Mouse (Mus musculus) heart, postnatal 10 days (tissue): ENCODE results near the gene 4930442H23Rik. TPM values are rescaled to one million over a fixed set of nuclear protein-coding genes. Genes with fewer than 3 reads are reported as not detected.
"Not testable (repeated sequence)": the region's sequence is repeated elsewhere in the genome, so short reads cannot be mapped to it uniquely, and the experiment has no call there.

Experiments
- DNase-seq, 2 experiments: peaks; one replicate each; pipeline ENCODE4 v3.0.0; 2021
- intact Hi-C: fragments of 180-260 bp; cut with DNase I; formaldehyde crosslinking; loops from one replicate; pipeline ENCODE4 v1.15.1; 2025
- total RNA-seq, 2 experiments: library from RNA; stranded (reverse); gene quantifications; 2 replicates each; pipeline ENCODE4 v1.2.3; 2021

Gene 4930442H23Rik
- total RNA-seq, 2 experiments from 2014 or later, result not detected

DNA sequence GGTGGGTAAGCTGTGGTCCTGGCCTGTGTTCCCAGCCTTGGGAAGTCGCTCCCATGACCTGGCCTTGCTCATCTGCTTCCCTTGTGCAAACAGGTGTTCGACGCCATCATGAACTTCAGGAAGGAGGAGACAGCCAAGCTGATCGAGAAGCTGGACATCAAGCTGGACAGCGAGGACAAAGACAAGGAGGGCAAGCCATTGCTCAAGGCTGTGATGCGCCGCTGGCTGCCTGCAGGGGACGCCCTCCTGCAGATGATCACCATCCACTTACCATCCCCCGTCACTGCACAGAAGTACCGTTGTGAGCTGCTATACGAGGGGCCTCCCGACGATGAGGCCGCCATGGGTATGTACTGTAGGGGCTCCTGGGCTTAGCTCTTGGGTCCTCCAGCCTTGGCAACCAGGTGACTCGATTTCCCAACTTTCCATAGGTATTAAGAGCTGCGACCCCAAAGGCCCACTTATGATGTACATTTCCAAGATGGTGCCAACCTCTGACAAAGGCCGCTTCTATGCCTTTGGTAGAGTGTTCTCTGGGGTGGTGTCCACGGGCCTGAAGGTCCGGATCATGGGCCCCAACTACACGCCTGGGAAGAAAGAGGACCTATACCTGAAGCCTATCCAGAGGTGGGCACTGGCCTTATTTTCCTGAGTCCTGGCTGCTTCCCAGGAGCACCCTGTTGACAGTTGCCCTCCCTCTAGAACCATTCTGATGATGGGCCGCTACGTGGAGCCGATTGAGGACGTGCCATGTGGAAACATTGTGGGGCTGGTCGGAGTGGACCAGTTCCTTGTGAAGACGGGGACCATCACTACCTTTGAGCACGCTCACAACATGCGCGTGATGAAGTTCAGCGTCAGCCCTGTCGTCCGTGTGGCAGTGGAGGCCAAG lies 4.0 kb downstream of the 4930442H23Rik start:
- no peak for DNase-seq
- intact Hi-C loops, result loop anchor here (5.0 kb wide), 3 partner anchors 42 to 382 kb away; partner anchors contain the start of genes Plekhj1, Sf3a2 and Zbtb7a

DNA sequence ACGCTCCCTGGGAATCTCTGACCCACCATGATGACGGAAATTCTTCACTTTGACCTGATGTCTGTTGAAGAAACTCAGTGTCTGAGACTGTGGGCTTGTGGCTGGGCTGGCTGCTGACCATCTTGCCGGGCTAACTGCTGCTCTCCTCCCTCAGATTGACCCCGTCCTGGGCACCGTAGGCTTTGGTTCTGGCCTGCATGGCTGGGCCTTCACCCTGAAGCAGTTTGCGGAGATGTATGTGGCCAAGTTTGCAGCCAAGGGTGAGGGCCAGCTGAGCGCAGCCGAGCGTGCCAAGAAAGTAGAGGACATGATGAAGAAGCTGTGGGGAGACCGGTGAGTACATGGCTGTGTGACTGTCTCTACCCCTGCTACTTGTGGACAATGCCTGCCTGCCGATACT lies 4.7 kb downstream of the 4930442H23Rik start:
- intact Hi-C loops, result loop anchor here (5.0 kb wide), 3 partner anchors 42 to 382 kb away; partner anchors contain the start of genes Plekhj1, Sf3a2 and Zbtb7a
- no peak for DNase-seq

DNA sequence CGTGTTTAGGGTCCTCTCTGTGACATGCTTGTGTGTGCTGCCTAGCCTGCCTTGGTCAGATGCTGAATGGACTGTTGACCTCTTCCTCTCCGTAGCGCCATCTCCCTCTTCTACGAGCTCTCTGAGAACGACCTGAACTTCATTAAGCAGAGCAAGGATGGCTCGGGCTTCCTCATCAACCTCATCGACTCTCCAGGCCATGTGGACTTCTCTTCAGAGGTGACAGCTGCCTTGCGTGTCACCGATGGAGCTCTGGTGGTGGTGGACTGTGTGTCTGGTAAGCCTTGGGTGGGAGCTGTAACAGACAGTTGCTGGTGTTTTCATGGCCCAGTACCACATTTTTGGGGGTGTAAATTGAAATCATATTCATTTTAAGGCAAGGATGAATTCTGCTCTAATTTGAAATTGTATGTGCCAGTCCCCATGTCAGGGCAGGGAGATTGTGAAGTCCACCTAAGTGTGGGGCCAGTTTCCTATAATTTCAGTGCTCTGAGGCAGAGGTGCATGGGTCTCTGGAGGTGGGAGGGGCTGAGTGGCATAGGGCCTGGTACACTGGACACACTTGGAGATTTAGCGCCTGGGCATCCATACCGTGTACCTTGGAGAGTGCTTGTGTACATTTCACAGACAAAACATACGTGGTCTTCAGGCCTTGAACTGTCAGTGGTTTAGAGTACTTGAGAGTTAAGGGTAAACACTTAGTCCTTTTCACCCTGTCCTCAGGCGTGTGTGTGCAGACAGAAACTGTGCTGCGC lies 5.5 kb downstream of the 4930442H23Rik start:
- intact Hi-C loops, result loop anchor here (5.0 kb wide), 3 partner anchors 41 to 381 kb away; partner anchors contain the start of genes Plekhj1, Sf3a2 and Zbtb7a
- DNase-seq, result peak; percentile 22 to 24

DNA sequence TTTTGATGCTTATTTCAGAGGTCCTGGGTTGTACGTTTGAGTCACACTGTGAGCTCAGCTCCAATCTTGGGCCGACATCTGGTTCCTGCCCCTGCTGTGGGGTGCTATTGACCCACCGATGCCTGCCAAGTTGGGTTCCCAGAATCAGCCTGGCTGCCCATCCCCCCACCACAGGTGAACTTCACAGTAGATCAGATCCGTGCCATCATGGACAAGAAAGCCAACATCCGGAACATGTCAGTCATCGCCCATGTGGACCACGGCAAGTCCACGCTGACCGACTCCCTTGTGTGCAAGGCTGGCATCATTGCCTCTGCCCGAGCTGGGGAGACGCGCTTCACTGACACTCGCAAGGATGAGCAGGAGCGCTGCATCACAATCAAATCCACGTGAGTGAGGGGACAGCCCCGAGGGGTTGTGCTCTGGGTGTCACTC lies 6.1 kb downstream of the 4930442H23Rik start:
- peak; percentile 55 to 58 for DNase-seq
- intact Hi-C loops, result loop anchor here (5.0 kb wide), 3 partner anchors 40 to 380 kb away; partner anchors contain the start of genes Plekhj1, Sf3a2 and Zbtb7a

DNA sequence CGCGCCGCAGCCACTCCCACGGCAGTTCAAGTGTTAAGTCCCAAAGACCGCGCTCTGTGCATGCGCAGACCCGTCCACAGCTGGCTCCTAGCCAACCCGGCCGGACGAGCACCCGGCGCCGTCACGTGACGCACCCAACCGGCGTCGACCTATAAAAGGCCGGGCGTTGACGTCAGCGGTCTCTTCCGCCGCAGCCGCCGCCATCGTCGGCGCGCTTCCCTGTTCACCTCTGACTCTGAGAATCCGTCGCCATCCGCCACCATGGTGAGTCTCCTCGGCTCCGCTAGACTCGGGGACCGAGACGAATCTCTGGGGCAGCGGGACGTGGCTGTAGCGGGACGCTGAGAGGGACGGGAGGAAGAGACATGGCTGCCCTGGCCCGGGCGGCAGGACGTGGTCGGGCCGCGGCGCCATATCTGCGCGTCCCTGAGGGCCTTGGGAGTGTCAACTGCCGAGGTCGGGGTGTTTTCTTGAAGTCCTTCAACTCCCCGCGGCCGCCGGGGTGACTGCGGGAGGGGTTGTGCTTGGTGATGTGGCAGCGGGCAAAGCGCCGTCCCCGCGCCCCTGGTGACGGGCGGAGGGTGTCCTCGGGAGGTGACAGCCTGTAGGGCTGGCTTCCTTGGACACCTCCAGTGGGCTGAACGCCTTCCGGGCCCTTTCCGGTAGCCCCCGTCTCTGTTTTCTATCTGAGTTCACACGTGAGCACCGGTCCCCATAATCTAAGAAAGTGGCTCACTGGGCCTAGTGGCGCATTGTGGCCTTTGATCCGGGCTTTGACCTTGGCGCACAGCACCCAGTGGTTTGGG lies 7.0 kb downstream of the 4930442H23Rik start, which contains the start of gene Eef2:
Gene Eef2, plus strand, starts transcription at position 166 of the 806 bp plus-strand sequence.
- peak; percentile 99 to 100 for DNase-seq
- intact Hi-C loops, result loop anchor here (5.0 kb wide), 3 partner anchors 39 to 379 kb away; partner anchors contain the start of genes Plekhj1, Sf3a2 and Zbtb7a

DNA sequence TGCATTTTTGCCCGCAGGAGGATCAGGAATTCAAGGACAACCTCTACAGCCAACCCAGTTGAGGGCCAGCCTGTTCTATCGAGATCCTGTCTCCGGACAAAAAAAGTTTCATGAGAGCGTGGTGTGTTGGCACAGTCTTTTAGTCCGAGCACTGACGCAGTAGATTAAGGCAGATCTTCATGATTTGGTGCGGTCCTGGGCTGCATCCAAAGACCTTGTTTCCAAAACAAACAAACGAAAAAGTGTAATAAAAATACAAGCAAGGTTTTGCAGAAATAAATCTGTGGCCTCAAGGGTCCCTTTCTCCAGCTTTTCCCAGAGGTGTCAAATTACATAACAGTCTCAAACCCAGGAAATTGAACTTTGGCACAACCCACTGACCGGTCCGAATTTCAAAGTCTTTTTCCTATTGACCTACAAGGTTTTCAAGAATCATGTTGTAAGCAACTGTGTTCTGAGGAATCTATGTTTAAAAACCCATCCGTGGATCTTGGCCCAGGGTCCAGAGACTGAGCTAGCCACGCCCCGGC lies 7.6 kb downstream of the 4930442H23Rik start:
- intact Hi-C loops, result loop anchor here (1.0 to 5.0 kb wide), 4 partner anchors 39 to 379 kb away; partner anchors contain the start of genes Plekhj1, Sf3a2 and Zbtb7a
- no peak for DNase-seq

DNA sequence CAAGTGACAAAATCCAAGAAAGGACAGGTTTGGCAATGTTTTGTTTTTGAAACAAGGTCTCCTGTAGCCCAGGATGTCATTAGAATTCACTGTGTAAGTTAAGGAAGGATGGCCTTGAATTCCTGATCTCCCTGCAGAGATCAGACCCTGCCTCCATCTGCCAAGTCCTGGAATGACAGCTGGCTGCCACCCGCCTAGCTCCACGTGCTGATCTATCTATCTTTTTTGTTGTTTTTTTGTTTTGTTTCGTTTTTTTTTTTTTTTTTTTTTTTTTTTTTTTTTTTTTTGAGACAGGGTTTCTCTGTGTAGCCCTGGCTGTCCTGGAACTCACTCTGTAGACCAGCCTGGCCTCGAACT lies 8.3 kb downstream of the 4930442H23Rik start:
- intact Hi-C loops, result loop anchor here (1.0 to 5.0 kb wide), 4 partner anchors 38 to 378 kb away; partner anchors contain the start of genes Plekhj1, Sf3a2 and Zbtb7a
- DNase-seq, result not testable (repeated sequence)

DNA sequence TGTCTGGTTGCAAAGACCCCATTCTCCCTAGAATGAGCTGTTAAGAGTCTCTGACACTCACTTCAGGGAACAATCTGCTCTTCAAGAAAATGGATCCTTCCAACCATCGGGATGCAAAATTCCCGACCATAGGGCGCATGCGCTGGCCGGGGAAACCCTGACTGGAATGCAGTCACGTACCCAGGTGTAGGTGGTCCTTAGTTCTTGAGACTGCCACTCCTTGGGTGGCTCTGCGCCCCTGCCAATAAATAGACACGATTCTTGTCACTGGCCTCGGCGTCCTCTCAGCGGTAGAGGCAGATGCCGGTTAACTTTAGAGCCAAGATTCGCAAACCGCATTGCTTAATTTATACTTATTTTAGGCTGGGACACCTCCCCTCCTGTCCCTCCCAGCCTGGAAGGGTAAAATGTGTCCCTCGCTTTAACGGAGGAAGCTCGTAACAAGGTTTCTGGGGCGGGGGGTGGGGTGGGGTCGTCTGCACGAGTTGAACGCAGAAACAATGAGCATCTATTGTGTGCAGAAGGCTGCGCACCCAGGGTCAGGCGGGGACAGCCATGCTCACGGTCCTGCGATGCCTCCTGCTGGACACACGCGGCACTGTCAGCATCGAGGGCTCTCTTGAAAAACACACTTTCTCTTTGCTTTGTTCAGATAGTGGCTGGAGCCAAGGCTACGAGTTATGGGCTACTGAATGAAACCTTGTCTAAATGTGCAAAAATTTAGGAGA lies 8.9 kb downstream of the 4930442H23Rik start:
- DNase-seq, result peak; percentile 94 to 96
- intact Hi-C loops, result loop anchor here (1.0 to 5.0 kb wide), 5 partner anchors 37 to 377 kb away; partner anchors contain the start of genes Plekhj1, Sf3a2 and Zbtb7a

DNA sequence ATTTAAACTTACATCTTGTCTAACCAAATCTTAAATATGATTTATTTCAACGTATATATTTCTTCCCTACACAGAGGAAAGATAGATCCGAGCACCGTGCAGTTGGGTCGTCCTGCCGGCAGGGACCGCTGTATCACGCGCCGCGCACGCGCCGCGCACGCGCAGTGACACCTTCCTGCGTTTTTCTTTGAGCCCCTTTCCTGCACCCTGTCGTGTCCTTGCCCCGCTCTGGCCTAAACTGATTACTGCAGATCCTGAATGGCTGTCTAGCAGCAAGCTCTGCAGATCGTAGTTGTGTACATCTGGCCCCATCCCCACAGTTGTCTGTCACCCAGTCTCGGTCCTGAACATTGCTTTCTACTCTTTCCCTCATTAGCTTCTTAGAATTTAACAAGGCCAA lies 10.5 kb downstream of the 4930442H23Rik start:
- intact Hi-C loops, result loop anchor here (5.0 kb wide), 1 partner anchor 86 kb away; no protein-coding TSS in a partner anchor
- peak; percentile 84 to 89 for DNase-seq

DNA sequence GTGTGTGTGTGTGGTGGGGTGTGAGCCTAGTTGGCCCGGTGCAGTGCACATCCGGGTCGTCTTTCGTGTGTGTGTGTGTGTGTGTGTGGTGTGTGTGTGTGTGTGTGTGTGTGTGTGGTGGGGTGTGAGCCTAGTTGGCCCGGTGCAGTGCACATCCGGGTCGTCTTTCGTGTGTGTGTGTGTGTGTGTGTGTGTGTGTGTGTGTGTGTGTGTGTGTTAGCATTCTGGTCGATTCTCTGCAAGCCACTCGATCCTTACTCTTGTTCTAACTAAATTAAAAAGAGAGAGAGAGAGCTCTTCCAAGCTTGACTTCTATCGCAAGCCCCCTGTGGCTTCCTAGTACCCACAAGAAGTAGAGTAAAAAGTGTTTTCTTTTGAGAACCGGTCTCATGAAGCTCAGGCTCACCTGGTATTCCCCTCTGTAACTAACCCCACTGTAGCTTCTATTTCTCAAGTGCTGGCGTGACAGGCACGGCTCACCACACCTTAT lies 14.2 kb downstream of the 4930442H23Rik start:
- intact Hi-C loops, result not testable (repeated sequence)
- peak; percentile 26 to 57 for DNase-seq

DNA sequence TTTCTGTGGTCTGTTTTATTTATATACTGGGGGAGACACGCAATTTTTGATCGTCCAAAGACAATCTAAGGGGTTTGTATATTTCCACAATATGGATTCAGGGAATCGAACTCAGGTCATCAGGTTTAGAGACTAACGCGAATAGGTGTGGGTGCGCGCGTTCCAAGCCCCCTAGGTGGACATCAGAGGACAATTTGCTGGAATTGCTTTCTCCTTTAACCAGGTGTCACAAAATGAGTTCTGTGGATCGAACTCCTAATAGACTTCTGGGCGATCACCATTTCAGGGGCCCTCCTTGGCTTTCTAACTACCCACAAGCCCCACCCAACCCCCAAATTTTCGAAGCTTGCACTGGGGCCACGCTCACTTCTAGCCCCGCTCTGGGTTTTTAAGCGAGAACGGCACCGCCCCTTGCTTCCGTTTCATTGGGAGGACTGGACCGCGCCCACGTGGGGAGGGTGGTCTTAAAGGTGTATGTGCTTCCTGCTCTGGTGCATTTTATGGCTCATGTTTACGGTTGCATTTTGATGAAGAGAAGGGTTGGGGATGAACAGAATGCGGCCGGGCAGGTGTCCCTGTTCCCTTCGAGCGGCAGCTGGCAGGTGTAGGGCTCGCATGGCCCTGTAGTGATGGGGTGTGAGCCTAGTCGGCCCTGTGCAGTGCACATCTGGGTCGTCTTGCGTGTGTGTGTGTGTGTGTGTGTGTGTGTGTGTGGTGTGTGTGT lies 15.0 kb downstream of the 4930442H23Rik start:
- DNase-seq, result peak; percentile 88 to 90
- intact Hi-C loops, result no loop called here

DNA sequence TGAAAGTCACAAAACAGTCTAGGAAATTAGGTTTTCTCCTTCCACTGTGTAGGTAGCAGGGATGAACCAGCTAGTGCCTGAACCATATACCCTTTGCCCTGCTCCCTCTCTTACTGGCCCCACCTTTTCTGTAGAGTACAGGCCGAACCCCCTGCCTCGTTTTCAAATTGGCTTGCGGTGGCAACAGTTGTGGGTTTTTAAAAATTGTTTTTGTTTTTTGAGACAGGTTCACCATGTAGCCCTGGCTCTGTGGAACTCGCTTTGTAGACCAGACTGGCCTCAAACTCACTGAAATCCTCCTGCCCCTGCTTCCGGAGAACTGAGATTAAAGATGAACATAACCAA lies 15.6 kb downstream of the 4930442H23Rik start:
- DNase-seq, result no peak
- intact Hi-C loops, result no loop called here

DNA sequence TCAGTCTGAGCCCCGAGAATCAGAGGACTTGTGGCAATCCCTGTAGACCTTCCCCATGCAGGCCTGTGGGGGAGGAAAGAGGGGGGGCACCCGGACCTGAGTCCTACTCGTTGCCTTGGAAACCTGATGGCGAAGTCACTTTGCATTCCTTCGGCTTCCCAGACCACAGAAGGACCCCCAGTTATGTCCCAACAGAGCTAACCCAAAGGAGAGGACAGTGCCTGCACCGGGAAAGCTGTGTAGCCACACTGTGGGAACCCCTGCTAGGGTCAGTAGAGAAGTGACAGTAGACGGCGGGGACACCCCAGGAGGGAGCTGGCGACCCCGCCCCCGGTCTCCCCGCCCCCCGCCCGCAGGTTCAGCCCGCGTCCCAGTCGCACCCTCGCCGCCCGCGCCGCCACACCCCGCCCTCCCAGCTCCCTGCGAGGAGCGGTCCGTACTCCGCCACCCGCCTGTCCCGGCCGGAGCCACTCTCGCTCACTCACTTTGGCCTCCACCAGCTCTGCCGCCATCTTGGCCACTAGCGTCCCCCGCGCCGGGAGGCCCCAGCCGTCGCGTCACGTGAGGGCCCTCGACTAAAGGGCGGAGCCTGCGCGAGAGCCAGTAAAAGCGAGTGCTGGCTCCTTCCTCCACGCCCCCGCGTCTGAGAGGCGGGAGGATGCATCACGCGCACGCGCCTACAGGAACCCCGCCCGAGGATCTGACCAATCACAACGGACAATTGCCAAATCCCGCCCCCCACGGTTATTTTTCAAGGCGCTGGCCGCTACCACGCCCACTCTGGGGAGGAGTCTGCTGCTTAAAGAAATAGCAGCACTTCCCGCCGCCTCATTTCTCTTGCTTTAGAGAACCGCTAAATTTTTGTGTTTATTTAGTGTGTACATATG lies 16.2 kb downstream of the 4930442H23Rik start, which contains the start of gene Pias4:
Gene Pias4, minus strand, starts transcription at position 724 of the 887 bp plus-strand sequence.
- intact Hi-C loops, result loop anchor here (2.0 kb wide), 1 partner anchor 27 kb away; no protein-coding TSS in a partner anchor
- DNase-seq, result peak; percentile 100

DNA sequence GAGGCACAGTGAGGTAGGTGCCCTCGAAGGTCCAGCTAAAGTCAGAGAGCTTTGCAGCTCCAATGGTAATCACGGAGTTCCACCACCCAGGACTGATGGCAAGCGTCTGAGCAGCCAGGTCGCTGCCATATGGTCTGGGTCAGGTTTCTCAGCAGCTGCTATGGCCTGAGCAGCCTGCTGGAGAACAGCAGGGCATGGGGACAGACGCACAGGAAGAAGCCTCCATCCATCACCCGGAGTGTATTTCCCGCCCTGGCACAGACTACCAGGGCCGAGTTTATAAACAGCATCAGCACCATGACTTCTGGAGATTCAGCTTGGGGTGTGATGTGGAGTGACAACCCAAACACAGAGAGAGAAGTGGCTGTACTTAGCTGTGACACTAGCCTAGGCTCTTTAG lies 18.5 kb downstream of the 4930442H23Rik start:
- DNase-seq, result no peak
- intact Hi-C loops, result no loop called here

DNA sequence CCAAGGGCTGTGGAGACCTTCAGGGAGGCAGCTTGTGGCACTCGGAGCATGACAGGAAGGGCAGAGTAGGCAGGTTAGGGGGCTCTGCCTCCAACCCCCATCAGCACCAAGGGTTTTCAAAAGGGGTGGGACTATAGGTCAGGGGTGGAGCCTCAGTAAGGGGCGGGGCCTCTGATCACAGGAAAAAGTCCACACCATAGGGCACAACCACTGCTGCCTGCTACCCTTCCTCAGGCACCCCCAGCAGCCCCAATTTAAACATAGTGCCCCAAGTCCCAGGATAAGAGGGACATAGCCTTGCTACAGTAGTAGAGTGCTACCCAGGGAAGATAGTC lies 21.4 kb downstream of the 4930442H23Rik start:
- no peak for DNase-seq
- intact Hi-C loops, result no loop called here

DNA sequence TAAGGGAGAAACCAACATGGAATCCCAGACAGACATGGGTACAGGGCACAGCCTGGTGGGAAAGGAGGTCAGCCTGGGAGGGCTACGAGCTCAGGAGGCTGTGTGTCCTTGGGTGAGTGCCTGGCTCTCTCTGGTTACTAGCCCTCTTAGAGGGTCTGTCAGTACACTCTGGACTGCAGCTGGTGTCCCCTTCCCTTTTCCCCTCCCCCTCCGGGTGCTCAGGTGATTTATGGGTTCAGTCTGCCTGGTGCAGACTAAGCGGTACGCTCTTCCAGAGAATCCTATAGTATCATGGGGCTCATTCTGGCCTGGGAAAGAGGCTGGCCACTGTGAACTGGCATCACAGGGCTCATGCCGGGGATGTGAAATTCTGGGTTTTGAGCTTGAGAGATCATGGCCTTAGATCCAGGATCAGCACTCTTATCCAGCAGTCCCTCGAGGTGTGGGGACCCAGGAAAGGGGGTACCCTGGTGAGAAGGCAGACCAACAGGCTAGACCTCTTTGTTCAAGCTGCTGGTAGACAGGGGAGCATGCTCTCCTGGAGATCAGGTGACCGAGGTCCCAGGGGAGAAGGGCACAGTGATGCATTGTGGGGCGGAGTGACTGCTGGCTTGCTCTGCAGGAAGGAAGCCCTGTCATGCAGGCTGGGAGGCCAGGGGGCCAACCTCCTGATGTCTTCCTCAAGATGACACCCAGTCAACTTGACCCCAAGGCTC lies 21.9 kb downstream of the 4930442H23Rik start:
- peak in 1 of 2 experiments; percentile 34 for DNase-seq
- intact Hi-C loops, result no loop called here
